Mouse (Mus musculus) stomach, embryonic 15.5 days (tissue): ENCODE measurements around the gene Baiap2l1. TPM values are rescaled to one million over a fixed set of nuclear protein-coding genes. Genes with fewer than 3 reads are reported as not detected.

ENCODE experiments used
- ATAC-seq: fragments of 200-750 bp; cut with Nextera tagmentation; 2 replicates; pipeline ENCODE4 v1.8.0; 2017; ENCODE audit warnings: low read depth, moderate number of reproducible peaks, moderate TSS enrichment; ENCODE audit not compliant: insufficient read depth, low FRiP score
- H3K27ac ChIP-seq: fragments of 300-500 bp; sonication (generic); 2 replicates; pipeline ENCODE4 v1.5.1; 2015; ENCODE audit warnings: mild to moderate bottlenecking, inconsistent platforms
- H3K27me3 ChIP-seq: fragments of 300-500 bp; sonication (generic); replicated peaks from 2 replicates; pipeline ENCODE4 v1.6.1; 2015; ENCODE audit warnings: inconsistent platforms
- H3K36me3 ChIP-seq: fragments of 300-500 bp; sonication (generic); 2 replicates; pipeline ENCODE4 v1.6.1; 2015; ENCODE audit warnings: inconsistent platforms
- H3K4me1 ChIP-seq: fragments of 300-500 bp; sonication (generic); 2 replicates; pipeline ENCODE4 v1.6.1; 2015; ENCODE audit warnings: inconsistent platforms
- H3K4me2 ChIP-seq: fragments of 300-500 bp; sonication (generic); 2 replicates; pipeline ENCODE4 v1.6.1; 2015; ENCODE audit warnings: mild to moderate bottlenecking, inconsistent platforms
- H3K4me3 ChIP-seq: fragments of 300-500 bp; sonication (generic); replicated peaks from 2 replicates; pipeline ENCODE4 v1.5.1; 2015; ENCODE audit warnings: inconsistent platforms
- H3K9ac ChIP-seq: fragments of 300-500 bp; sonication (generic); 2 replicates; pipeline ENCODE4 v1.6.1; 2015; ENCODE audit warnings: inconsistent platforms
- H3K9me3 ChIP-seq: fragments of 300-500 bp; sonication (generic); 2 replicates; pipeline ENCODE4 v1.6.1; 2016; ENCODE audit warnings: inconsistent platforms
- WGBS: fragments of 180-500 bp; shearing (Covaris S2); methylation state at CpG from one replicate; pipeline ENCODE4 v1.1.7; 2015; 5-methylcytosine and 5-hydroxymethylcytosine counted together
- polyA plus RNA-seq: library from polyadenylated mRNA; unstranded; fragments of >200 nt; fragmentation: Nextera tagmentation; extraction: Ambion mirVana; gene quantifications from 2 replicates; pipeline ENCODE4 v1.2.1, GENCODE M21; 2015

Gene Baiap2l1
- polyA plus RNA-seq, 1 experiment from 2014 or later, result 20.1 TPM

- H3K4me1 ChIP-seq, result peaks cover 2% of the 10 kb centered on the region; the same call in 1 of the 2 replicates
- H3K27ac ChIP-seq, result no peak overlapping the region
- H3K36me3 ChIP-seq, result no peaks in the 10 kb centered on the region
- no peak for ATAC-seq
- H3K27me3 ChIP-seq, result no peaks in the 10 kb centered on the region
- H3K4me3 ChIP-seq, result no peak overlapping the region
- H3K4me2 ChIP-seq, result no peak overlapping the region
- 78% methylated on average over 4 of the region's 4 CpGs for WGBS
- H3K9ac ChIP-seq, result no peak overlapping the region
- no peaks in the 10 kb centered on the region for H3K9me3 ChIP-seq
Observed at GRCm38 (mm10) chr5:144308929-144309328, 49.0 kb downstream of the Baiap2l1 start.

- Histone ChIP-seq H3K4me2 (no peak overlapping the region), H3K4me1 (no peaks in the 10 kb centered on the region), H3K27me3 (no peaks in the 10 kb centered on the region), H3K9ac (no peak overlapping the region), H3K4me3 (no peak overlapping the region), H3K36me3 (no peaks in the 10 kb centered on the region), H3K27ac (no peak overlapping the region), H3K9me3 (no peaks in the 10 kb centered on the region)
- ATAC-seq, result no peak
- 100% methylated on average over 2 of the region's 2 CpGs for WGBS
Observed at GRCm38 (mm10) chr5:144303071-144303470, 54.8 kb downstream of the Baiap2l1 start.

DNA sequence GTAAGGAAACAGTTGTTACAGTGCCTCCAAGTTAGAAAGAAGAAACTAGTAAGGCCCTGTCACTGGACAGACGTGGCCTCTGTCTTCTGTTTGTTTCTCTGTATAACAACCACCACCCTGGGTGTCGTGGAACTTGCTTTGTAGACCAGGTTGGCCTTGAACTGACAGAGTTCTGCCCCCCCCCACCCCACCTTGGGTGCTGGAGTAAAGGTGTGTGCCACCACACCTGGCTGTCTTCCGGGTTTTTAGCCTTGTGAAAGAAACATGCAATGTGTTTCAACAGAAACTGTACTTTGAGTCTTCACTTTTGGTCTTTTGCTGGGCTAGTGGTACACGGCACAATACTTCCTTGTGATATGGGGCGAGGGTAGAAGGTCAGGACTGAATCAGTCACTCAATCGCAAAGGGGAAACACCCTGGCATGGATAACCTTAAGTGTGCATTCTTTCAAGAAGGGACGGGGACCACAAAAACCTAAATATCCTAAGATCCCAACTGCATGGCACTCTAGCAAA is 61.8 kb downstream of the Baiap2l1 start:
- no peak overlapping the region for H3K4me2 ChIP-seq
- H3K27me3 ChIP-seq, result no peaks in the 10 kb centered on the region
- ATAC-seq, result peak; percentile 65; the same call in 1 of the 2 replicates
- H3K27ac ChIP-seq, result peak overlapping the region; percentile 37
- H3K9ac ChIP-seq, result no peak overlapping the region
- 58% methylated on average over 7 of the region's 7 CpGs for WGBS
- no peaks in the 10 kb centered on the region for H3K4me1 ChIP-seq
- H3K36me3 ChIP-seq, result no peaks in the 10 kb centered on the region
- H3K4me3 ChIP-seq, result no peak overlapping the region
- H3K9me3 ChIP-seq, result no peaks in the 10 kb centered on the region

DNA sequence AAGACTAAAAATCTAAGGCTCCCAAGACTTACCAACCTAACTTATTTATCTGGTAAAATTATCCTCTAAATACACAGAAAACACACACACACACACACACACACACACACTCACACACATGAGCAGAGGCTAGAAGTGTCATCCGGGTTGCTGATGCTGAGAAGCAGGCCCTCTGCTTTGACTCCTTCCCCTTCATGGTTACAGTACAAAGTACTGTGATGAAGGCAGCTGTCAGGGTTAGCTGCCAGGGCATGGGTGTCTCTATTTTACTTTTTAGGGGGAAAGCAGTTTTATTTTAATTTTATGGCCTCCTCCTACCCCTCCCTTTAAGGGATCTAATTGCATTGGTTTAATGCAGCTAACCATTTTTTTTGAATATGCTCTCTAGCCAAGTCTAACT is 62.6 kb downstream of the Baiap2l1 start:
- H3K27ac ChIP-seq, result no peak overlapping the region
- WGBS, result 84% methylated on average over 1 of the region's 1 CpGs

GRCm38 (mm10) chr5:144294908-144295307 is 63.0 kb downstream of the Baiap2l1 start:
- H3K9me3 ChIP-seq, result no peaks in the 10 kb centered on the region
- no peaks in the 10 kb centered on the region for H3K4me1 ChIP-seq
- ATAC-seq, result no peak
- H3K36me3 ChIP-seq, result no peaks in the 10 kb centered on the region
- H3K4me3 ChIP-seq, result no peak overlapping the region
- no peak overlapping the region for H3K9ac ChIP-seq
- H3K27ac ChIP-seq, result no peak overlapping the region
- 69% methylated on average over 7 of the region's 7 CpGs for WGBS
- H3K27me3 ChIP-seq, result no peaks in the 10 kb centered on the region
- no peak overlapping the region for H3K4me2 ChIP-seq

More for the DNA sequence above, 62.6 kb downstream of the Baiap2l1 start:
- Histone ChIP-seq H3K4me1 (no peaks in the 10 kb centered on the region), H3K9me3 (no peaks in the 10 kb centered on the region), H3K27me3 (no peaks in the 10 kb centered on the region), H3K36me3 (no peaks in the 10 kb centered on the region), H3K4me2 (no peak overlapping the region), H3K4me3 (no peak overlapping the region), H3K9ac (no peak overlapping the region)
- no peak for ATAC-seq

DNA sequence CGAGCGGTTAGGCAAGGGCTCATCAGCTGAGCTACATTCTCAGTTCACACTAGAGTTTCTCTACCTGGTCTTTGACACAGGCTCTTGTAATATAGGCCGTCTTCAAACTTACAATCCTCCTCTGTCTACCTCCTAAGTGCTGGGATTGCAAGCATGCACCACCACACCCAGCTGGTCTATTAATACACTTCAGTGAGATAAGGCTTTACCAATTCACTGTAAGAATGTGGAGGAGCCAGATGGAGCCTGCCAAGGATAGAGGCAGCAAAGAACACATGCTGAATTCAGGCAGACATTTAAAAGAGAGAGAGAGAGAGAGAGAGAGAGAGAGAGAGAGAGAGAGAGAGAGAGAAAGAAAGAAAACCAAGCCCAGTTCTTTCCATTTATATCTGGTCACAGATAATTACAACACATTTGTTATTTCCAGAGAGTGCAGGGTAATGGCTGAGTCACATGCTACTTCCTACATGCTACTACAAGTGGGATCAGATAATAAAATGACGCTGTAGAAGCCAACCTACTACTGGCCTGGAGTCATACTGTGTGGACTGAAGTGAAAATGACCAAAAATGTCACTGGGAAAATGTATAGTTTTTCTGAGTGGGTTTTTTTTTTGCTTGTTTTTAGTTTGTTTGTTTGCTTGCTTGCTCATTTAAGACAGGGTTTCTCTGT is 68.0 kb downstream of the Baiap2l1 start:
- H3K4me2 ChIP-seq, result no peak overlapping the region
- peak; percentile 65; the same call in 1 of the 2 replicates for ATAC-seq
- H3K27ac ChIP-seq, result peak overlapping the region; percentile 54
- 74% methylated on average over 4 of the region's 4 CpGs for WGBS
- H3K4me1 ChIP-seq, result no peaks in the 10 kb centered on the region
- no peaks in the 10 kb centered on the region for H3K27me3 ChIP-seq
- H3K9ac ChIP-seq, result no peak overlapping the region
- no peaks in the 10 kb centered on the region for H3K36me3 ChIP-seq
- H3K9me3 ChIP-seq, result no peaks in the 10 kb centered on the region
- H3K4me3 ChIP-seq, result no peak overlapping the region

DNA sequence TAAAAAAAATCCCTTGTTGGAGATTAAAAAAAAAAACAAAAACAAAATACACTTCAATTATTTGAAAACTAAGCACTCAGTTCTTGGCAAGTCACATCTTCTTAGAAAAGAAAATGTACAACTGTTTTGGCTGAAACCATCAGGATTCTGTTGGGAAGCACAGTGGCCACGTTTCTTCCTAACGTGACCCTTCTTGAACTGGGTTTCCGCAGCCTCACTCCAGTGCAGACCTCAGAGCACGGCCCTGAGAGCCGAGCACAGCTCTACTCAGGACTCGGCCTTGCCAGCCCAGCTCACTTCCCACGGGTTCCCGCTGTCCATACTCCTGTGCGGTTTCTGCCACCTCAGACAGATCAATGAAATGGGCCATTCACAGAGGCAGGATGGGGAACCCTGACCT is 69.5 kb downstream of the Baiap2l1 start:
- Histone ChIP-seq H3K4me2 (no peak overlapping the region), H3K9me3 (no peaks in the 10 kb centered on the region), H3K4me3 (no peak overlapping the region), H3K27ac (no peak overlapping the region), H3K9ac (no peak overlapping the region), H3K36me3 (no peaks in the 10 kb centered on the region), H3K4me1 (no peaks in the 10 kb centered on the region), H3K27me3 (no peaks in the 10 kb centered on the region)
- 81% methylated on average over 9 of the region's 9 CpGs for WGBS
- no peak for ATAC-seq

GRCm38 (mm10) chr5:144287267-144287820 is 70.6 kb downstream of the Baiap2l1 start:
- no peaks in the 10 kb centered on the region for H3K9me3 ChIP-seq
- H3K4me2 ChIP-seq, result no peak overlapping the region
- no peak overlapping the region for H3K27ac ChIP-seq
- no peak overlapping the region for H3K9ac ChIP-seq
- H3K4me1 ChIP-seq, result 0 out of 2 replicates have a peak, but pooled peaks cover 3% of the 10 kb centered on the region
- 78% methylated on average over 3 of the region's 3 CpGs for WGBS
- no peak for ATAC-seq
- no peaks in the 10 kb centered on the region for H3K27me3 ChIP-seq
- no peaks in the 10 kb centered on the region for H3K36me3 ChIP-seq
- no peak overlapping the region for H3K4me3 ChIP-seq

DNA sequence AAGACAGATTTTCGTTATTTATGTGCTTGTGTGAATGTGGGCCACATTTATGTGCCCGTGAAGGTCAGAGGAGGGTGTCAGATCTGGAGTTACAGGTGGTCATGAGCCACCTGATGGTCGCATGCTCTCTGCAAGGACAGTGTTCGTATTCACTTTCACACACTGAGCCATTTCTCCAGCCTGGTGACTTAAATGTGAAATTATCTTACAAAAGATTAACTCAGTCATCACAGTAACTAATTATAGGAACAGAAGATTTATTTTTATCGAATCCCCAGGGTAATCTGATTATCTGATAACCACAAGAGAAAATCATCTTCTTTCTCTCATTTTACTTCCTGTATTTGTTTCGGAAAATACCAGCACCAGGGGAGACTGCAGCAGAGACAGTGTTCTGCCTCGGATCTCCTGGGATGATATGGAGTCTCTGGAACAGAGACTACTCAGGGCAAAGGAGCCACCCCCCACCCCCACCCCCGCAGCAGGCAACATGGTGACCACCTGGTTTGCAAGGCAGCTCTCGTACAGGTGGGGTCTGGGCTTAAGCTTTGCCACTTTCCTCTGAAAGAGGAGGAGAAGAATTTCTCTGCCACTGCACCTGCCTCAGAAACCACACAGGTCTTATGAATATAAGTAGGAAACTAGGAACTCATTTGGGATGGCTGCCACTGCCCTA is 71.2 kb downstream of the Baiap2l1 start:
- 61% methylated on average over 9 of the region's 9 CpGs for WGBS
- no peaks in the 10 kb centered on the region for H3K36me3 ChIP-seq
- ATAC-seq, result no peak

DNA sequence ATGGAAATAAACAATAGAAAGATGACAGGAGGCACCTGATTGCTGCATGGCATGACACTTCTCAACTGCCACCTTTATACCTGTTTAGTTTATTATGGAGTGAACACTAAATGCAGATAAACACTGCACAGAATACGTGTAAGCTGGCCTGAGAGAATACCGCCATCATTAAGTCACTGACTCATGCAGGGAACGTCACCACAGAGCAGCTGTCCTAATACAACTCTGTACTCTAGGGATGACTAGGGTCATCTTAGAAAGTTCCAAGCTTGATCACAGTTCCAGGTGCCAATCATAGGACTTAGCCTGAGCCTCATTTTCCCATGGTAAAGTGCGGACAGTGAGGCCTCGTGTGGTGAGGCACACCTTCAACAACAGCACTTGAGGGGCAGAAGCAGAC is 73.3 kb downstream of the Baiap2l1 start:
- ATAC-seq, result no peak
- no peak overlapping the region for H3K4me3 ChIP-seq
- WGBS, result 78% methylated on average over 5 of the region's 5 CpGs

More for the DNA sequence above, 71.2 kb downstream of the Baiap2l1 start:
- Histone ChIP-seq H3K4me1 (0 out of 2 replicates have a peak, but pooled peaks cover 3% of the 10 kb centered on the region), H3K4me3 (no peak overlapping the region), H3K9me3 (no peaks in the 10 kb centered on the region), H3K27ac (no peak overlapping the region), H3K27me3 (no peaks in the 10 kb centered on the region), H3K9ac (no peak overlapping the region), H3K4me2 (no peak overlapping the region)

DNA sequence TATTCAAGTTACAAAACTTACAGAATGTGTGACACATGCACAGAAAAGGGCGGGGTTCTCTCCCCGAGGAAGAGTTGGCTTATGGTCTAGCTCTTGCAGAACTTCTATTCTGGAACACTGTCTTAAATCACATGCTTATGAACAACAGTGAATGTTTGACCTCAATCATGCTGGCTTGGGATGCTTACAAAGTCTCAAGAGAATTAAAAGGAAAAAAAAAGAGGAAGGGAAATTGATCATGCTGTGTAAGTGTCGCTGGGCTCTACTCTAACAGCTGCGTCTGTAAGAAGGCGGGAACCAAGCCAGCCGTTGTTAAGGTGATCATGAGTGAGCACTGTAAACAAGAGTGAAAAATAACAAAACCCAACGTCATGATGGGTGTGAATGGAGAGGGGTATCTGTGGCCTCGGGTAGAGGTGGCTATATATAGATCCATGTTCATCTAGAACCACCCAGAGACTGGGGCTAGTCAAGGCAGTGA is 74.3 kb downstream of the Baiap2l1 start:
- WGBS, result 49% methylated on average over 8 of the region's 8 CpGs
- Histone ChIP-seq H3K27me3 (no peaks in the 10 kb centered on the region), H3K9ac (no peak overlapping the region), H3K36me3 (0 out of 2 replicates have a peak, but pooled peaks cover 3% of the 10 kb centered on the region), H3K9me3 (no peaks in the 10 kb centered on the region), H3K4me1 (0 out of 2 replicates have a peak, but pooled peaks cover 3% of the 10 kb centered on the region), H3K4me3 (no peak overlapping the region), H3K4me2 (no peak overlapping the region), H3K27ac (no peak overlapping the region)
- ATAC-seq, result no peak

More for the DNA sequence above, 73.3 kb downstream of the Baiap2l1 start:
- no peak overlapping the region for H3K27ac ChIP-seq
- no peak overlapping the region for H3K9ac ChIP-seq
- H3K27me3 ChIP-seq, result no peaks in the 10 kb centered on the region
- H3K4me2 ChIP-seq, result no peak overlapping the region
- 0 out of 2 replicates have a peak, but pooled peaks cover 3% of the 10 kb centered on the region for H3K4me1 ChIP-seq
- no peaks in the 10 kb centered on the region for H3K36me3 ChIP-seq
- no peaks in the 10 kb centered on the region for H3K9me3 ChIP-seq
